Mouse (Mus musculus) cerebellum, postnatal 25 days (tissue): ENCODE results near the gene Vmn2r25.
"Not testable (repeated sequence)": the region's sequence is repeated elsewhere in the genome, so short reads cannot be mapped to it uniquely, and the experiment has no call there.

Source experiments
- DNase-seq, 2 experiments: peaks; one replicate each; pipeline ENCODE4 v3.0.0; 2021; ENCODE audit warnings: mixed read lengths in 2 of 2

Gene Vmn2r25

GRCm38 (mm10) chr6:123853363-123853762 is at the start of gene Vmn2r25:
Gene Vmn2r25, minus strand, starts transcription at chr6:123853463.
- not testable (repeated sequence) for DNase-seq

- no peak for DNase-seq
Observed at GRCm38 (mm10) chr6:123819951-123820350, 33.3 kb downstream of the Vmn2r25 start.

DNA sequence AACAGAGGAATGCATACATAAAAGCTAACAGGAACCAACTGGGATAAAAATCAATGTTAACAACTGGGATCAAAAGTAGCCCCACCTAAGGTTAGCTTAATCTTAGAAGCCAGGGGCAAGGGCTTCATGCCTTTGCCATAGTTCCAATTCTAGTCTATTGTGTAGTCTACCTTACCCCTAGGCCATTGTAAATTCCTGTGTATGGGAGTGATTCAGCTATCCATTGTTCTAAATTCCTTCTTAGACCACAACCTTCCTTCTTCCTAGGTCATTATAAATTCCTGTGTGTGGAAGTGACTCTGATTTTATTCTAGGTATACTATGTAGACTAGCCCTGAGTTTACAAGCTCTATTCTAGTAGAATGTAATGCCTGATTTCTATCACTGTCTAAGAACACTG is 43.0 kb downstream of the Vmn2r25 start:
- not testable (repeated sequence) for DNase-seq

- DNase-seq = no peak
Observed at GRCm38 (mm10) chr6:123793746-123794145, 59.5 kb downstream of the Vmn2r25 start.

GRCm38 (mm10) chr6:123784857-123785256 is 68.4 kb downstream of the Vmn2r25 start:
- no peak for DNase-seq

DNA sequence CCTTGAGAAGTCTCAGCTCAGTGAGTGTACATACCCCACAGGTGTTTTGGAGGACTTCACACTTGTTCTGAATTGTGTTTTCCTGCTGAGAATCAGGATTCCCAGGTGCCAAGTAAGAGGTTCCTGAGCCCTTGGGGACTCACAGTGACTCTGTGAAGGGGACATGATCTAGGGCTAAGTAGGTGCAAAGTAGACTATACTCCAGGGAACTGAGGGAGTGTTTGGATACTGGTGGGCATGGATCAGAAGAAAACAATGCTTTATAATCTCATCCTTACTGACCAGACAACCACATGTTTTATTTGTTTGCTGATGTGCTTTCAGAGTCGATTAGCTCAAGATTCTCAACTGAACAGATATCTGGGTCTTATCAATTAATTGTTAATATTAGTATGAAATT is 74.7 kb downstream of the Vmn2r25 start, which contains the start of gene Vmn2r24:
Gene Vmn2r24, plus strand, starts transcription at position 301 of the 400 bp plus-strand sequence.
- no peak for DNase-seq
